Mouse (Mus musculus): Measurements from ENCODE around the gene Trabd2b.

- TF ChIP-seq CTCF (IDR thresholded peaks at IDR 0.05; ENCODE audit: low read depth) (no peak), EP300 (IDR thresholded peaks at IDR 0.05; ENCODE audit: low read depth) (no peak)
These were observed 19.3 kb downstream of the Trabd2b start for GRCm38 (mm10) chr4:114425808-114426207.

All from heart, postnatal 0 days (tissue).